Mouse (Mus musculus): ENCODE results near the gene B4galt1.

DNA sequence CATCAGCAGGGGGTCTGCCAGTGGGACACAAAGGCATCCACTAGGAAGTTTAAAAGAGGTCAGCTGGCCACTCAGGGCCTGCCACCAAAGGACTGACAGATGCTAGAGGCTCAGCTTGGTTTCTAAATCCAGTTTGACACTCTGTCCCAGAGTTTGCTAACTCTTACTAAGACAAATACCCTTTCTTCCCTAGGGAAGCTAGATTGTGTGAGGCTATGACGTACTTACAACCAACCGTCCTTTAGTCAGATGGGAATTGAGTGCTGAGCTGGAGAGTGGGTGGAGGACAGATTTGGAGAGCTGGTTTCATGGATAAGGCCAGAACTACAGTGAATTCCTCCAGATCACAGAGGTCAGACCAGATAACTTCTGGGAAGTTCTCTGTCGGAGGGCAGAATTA lies 52.9 kb downstream of the B4galt1 start:
- TF ChIP-seq POLR2A (IDR thresholded peaks at IDR 0.05; ENCODE audit: borderline replicate concordance, insufficient read depth, low read length) (no peak), CTCF (IDR thresholded peaks at IDR 0.05; ENCODE audit: borderline replicate concordance, insufficient read depth, low read depth, low read length) (no peak)
